ENCODE assay signal across 9 mouse cellular contexts in genomic region chr3:98099287-98099686, GRCm38 (mm10).
DNase-seq lines count a peak whose midpoint lies in the region; ATAC-seq and TF ChIP-seq lines count a peak whose summit lies in the region.
"Had no signal": no experiment of that assay in that cellular context is flagged by ENCODE, and none has a peak within 500 bp of the region (broad histone marks: within the 10 kb centered on the region; RNA-seq: fewer than 3 reads in every experiment).

No protein-coding gene starts in this region.

- 69% methylated on average over 10 of the region's 10 CpGs for WGBS in kidney, adult 2 months
- WGBS in spleen, adult 2 months, result 85% methylated on average over 10 of the region's 10 CpGs
- WGBS in hindbrain, embryonic 14.5 days, result 89% methylated on average over 10 of the region's 10 CpGs

- H3K4me1 ChIP-seq in kidney, adult 2 months (ENCODE audit: control insufficient read depth, insufficient read depth, low read length), result peaks cover 20% of the 10 kb centered on the region
- H3K4me1 ChIP-seq in MEL (ENCODE audit: control insufficient read depth in 1 of 2, insufficient read depth in 2 of 2, low read length in 2 of 2), result no peaks in the 10 kb centered on the region
- no peaks in the 10 kb centered on the region for H3K4me1 ChIP-seq in spleen, adult 2 months (ENCODE audit: control insufficient read depth, insufficient read depth, insufficient read length)
- 0 out of 2 replicates have a peak, but pooled peaks cover 4% of the 10 kb centered on the region for H3K4me1 ChIP-seq in hindbrain, embryonic 14.5 days (replicated peaks; ENCODE audit: control insufficient read depth, insufficient read depth, low read length)

- H3K9me3 ChIP-seq in MEL (replicated peaks; ENCODE audit: insufficient read depth, low read length), result no peaks in the 10 kb centered on the region
- no peaks in the 10 kb centered on the region; the same call in 1 of the 2 replicates for H3K9me3 ChIP-seq in hindbrain, embryonic 14.5 days (ENCODE audit: control insufficient read depth, low read length)

- intact Hi-C loops in left cerebral cortex, postnatal 14 days (cut with DNase I), result no loop called here

- H3K9ac ChIP-seq in MEL (ENCODE audit: control insufficient read depth, low read depth, low read length, poor library complexity, severe bottlenecking), result no peak overlapping the region
- H3K9ac ChIP-seq in hindbrain, embryonic 14.5 days, result no peak overlapping the region

- H3K27ac ChIP-seq in kidney, adult 2 months (ENCODE audit: insufficient read depth, low read depth, low read length), result peak overlapping the region; percentile 65
- H3K27ac ChIP-seq in MEL (ENCODE audit: control insufficient read depth, low read depth, low read length), result no peak overlapping the region
- no peak overlapping the region for H3K27ac ChIP-seq in spleen, adult 2 months (ENCODE audit: insufficient read depth, low read length)
- no peak overlapping the region for H3K27ac ChIP-seq in hindbrain, embryonic 14.5 days

- no peaks in the 10 kb centered on the region for H3K27me3 ChIP-seq in kidney, adult 2 months (replicated peaks; ENCODE audit: control insufficient read depth, insufficient read depth, low read length)
- H3K27me3 ChIP-seq in MEL (ENCODE audit: control insufficient read depth in 1 of 2, insufficient read depth in 2 of 2, low read length in 2 of 2), result no peaks in the 10 kb centered on the region
- H3K27me3 ChIP-seq in spleen, adult 2 months (ENCODE audit: control insufficient read depth, insufficient read depth, low read length), result no peaks in the 10 kb centered on the region
- no peaks in the 10 kb centered on the region for H3K27me3 ChIP-seq in hindbrain, embryonic 14.5 days (ENCODE audit: control insufficient read depth, insufficient read depth, low read length)

- no peak for TF ChIP-seq POLR2A in kidney, adult 2 months (IDR thresholded peaks at IDR 0.05; ENCODE audit: low read depth, low read length)
- no peak for TF ChIP-seq POLR2A in MEL (IDR thresholded peaks at IDR 0.05; ENCODE audit: control insufficient read depth in 1 of 2, insufficient read depth in 1 of 2, low read depth in 1 of 2, low read length in 2 of 2, poor library complexity in 1 of 2)
- no peak for TF ChIP-seq POLR2A in spleen, adult 2 months (IDR thresholded peaks at IDR 0.05; ENCODE audit: low read depth, low read length)

- H3K4me3 ChIP-seq in kidney, adult 2 months (ENCODE audit: insufficient read depth, low read depth, low read length), result no peak overlapping the region
- H3K4me3 ChIP-seq in MEL (ENCODE audit: control insufficient read depth in 1 of 2, insufficient read depth in 1 of 2, low read depth in 2 of 2, low read length in 2 of 2), result no peak overlapping the region
- H3K4me3 ChIP-seq in spleen, adult 2 months (ENCODE audit: extremely low read depth, insufficient read depth, insufficient read length), result no peak overlapping the region
- no peak overlapping the region for H3K4me3 ChIP-seq in hindbrain, embryonic 14.5 days (replicated peaks; ENCODE audit: low read length)

- DNase-seq in kidney, adult 2 months, result peak; percentile 46
- DNase-seq in kidney, adult 18-20 months, result no peak
- peak; percentile 49 for DNase-seq in MEL (ENCODE audit: low read depth, low spot score)
- peak in 1 of 2 experiments; percentile 28 for DNase-seq in spleen, adult 2 months (ENCODE audit: low read depth in 1 of 2, low spot score in 2 of 2)
- DNase-seq in frontal cortex, postnatal 36 days (ENCODE audit: low spot score in 2 of 2), result no peak
- no peak for DNase-seq in left cerebral cortex, postnatal 14 days (ENCODE audit: low spot score in 2 of 2)
- DNase-seq in hindbrain, embryonic 14.5 days (ENCODE audit: low spot score), result no peak
- DNase-seq: cerebellum, adult 9-10 months had no signal

- TF ChIP-seq EP300 in MEL (IDR thresholded peaks at IDR 0.05; ENCODE audit: low read depth in 1 of 2, low read length in 2 of 2), result no peak

- no peak overlapping the region for H3K4me2 ChIP-seq in hindbrain, embryonic 14.5 days (replicated peaks)

- no peaks in the 10 kb centered on the region for H3K79me2 ChIP-seq in MEL (ENCODE audit: control insufficient read depth, insufficient read depth, low read length, poor library complexity)

- H3K36me3 ChIP-seq in kidney, adult 2 months (ENCODE audit: control insufficient read depth, insufficient read depth, low read length), result peaks cover 6% of the 10 kb centered on the region; the same call in 1 of the 2 replicates
- H3K36me3 ChIP-seq in MEL (ENCODE audit: control insufficient read depth in 1 of 2, insufficient read depth in 2 of 2, low read length in 2 of 2), result peaks cover 0 to 13% of the 10 kb centered on the region in 2 experiments; a peak in 2 of 4 replicates
- peaks cover 61% of the 10 kb centered on the region for H3K36me3 ChIP-seq in spleen, adult 2 months (ENCODE audit: control insufficient read depth, insufficient read depth, low read length)
- H3K36me3 ChIP-seq in hindbrain, embryonic 14.5 days (replicated peaks; ENCODE audit: control insufficient read depth, insufficient read depth), result peaks cover 18% of the 10 kb centered on the region

- peak; percentile 47; the same call in 1 of the 2 replicates for ATAC-seq in erythroblast, adult 5-6 weeks (replicated peaks; ENCODE audit: low FRiP score, poor library complexity, severe bottlenecking)
- ATAC-seq in hindbrain, embryonic 14.5 days (ENCODE audit: low FRiP score), result no peak

- TF ChIP-seq CTCF in kidney, adult 2 months (conservative IDR thresholded peaks at IDR 0.05; ENCODE audit: insufficient read depth, insufficient read length, low read depth, low read length), result peak; percentile 73
- TF ChIP-seq CTCF in MEL (IDR thresholded peaks at IDR 0.05 in 2 of 3, conservative IDR thresholded peaks at IDR 0.05 in 1 of 3; ENCODE audit: control insufficient read depth in 1 of 3, insufficient read depth in 1 of 3, low read depth in 2 of 3, low read length in 3 of 3, poor library complexity in 1 of 3, severe bottlenecking in 1 of 3), result peak; percentile 61 to 76 (median 63)
- TF ChIP-seq CTCF in spleen, adult 2 months (IDR thresholded peaks at IDR 0.05; ENCODE audit: extremely low read depth, insufficient read depth, insufficient read length, insufficient replicate concordance), result peak; percentile 45; the same call in 1 of the 2 replicates

- no peak for TF ChIP-seq RAD21 in MEL (IDR thresholded peaks at IDR 0.05; ENCODE audit: low read depth, low read length)

TF ChIP-seq in MEL, 35 proteins besides CTCF, POLR2A, EP300 and RAD21:
- no peak for TF ChIP-seq SIN3A (IDR thresholded peaks at IDR 0.05; ENCODE audit: low read length)
- peak; percentile 39; the same call in 1 of the 2 replicates for TF ChIP-seq SMC3 (IDR thresholded peaks at IDR 0.05; ENCODE audit: low read depth, low read length)
- no peak for TF ChIP-seq GATA1 (IDR thresholded peaks at IDR 0.05; ENCODE audit: low read depth, low read length)

Comparison
In these comparisons a context has a peak if more than half of its experiments do, and no peak if none do; other contexts are left out.
1. DNase-seq: peak in kidney, adult 2 months (single experiment) and MEL (single experiment); none in kidney, adult 18-20 months (single experiment), frontal cortex, postnatal 36 days (0 of 2), left cerebral cortex, postnatal 14 days (0 of 2) and hindbrain, embryonic 14.5 days (single experiment).
2. Peak in every context shown above with its lines, with median percentiles within 50 percentile points of each other: CTCF ChIP-seq.